Comparison of ENCODE assay signal across 9 mouse cellular contexts in genomic region chr15:77982195-77982939, GRCm38 (mm10). TPM values are rescaled to one million over a fixed set of nuclear protein-coding genes. Genes with fewer than 3 reads are reported as not detected.
DNase-seq lines count a peak whose midpoint lies in the region; ATAC-seq lines count a peak whose summit lies in the region.
"Had no signal": no experiment of that assay in that cellular context is flagged by ENCODE, and none has a peak within 500 bp of the region (broad histone marks: within the 10 kb centered on the region; RNA-seq: fewer than 3 reads in every experiment).

No protein-coding gene starts in this region.

- no peak for ATAC-seq in hindbrain, embryonic 11.5 days (ENCODE audit: low FRiP score)
- peak; percentile 76 for ATAC-seq in neural tube, embryonic 14.5 days (ENCODE audit: low read depth)

- peak; percentile 56 for DNase-seq in ovary, postnatal 14 days (ENCODE audit: low spot score)
- DNase-seq in ovary, adult 18-20 months (ENCODE audit: low spot score): no peak
- peak; percentile 85 for DNase-seq in adrenal gland, postnatal 10 days
- DNase-seq in embryo, embryonic 10.5 days (ENCODE audit: low spot score): peak; percentile 84
- DNase-seq in hindbrain, embryonic 11.5 days (ENCODE audit: low spot score): peak; percentile 89
- peak; percentile 86 for DNase-seq in left cerebral cortex, postnatal 4 days
- DNase-seq in thymus, postnatal 36 days: peak; percentile 23 to 33

- no peaks in the 10 kb centered on the region for H3K36me3 ChIP-seq in hindbrain, embryonic 11.5 days (ENCODE audit: control insufficient read depth, insufficient read depth, low read length)
- H3K36me3 ChIP-seq in neural tube, embryonic 14.5 days (ENCODE audit: control insufficient read depth, insufficient read depth, low read length): no peaks in the 10 kb centered on the region
- H3K36me3 ChIP-seq: heart, embryonic 13.5 days had no signal

- no peaks in the 10 kb centered on the region for H3K27me3 ChIP-seq in hindbrain, embryonic 11.5 days (ENCODE audit: control insufficient read depth, insufficient read depth, low read length)
- H3K27me3 ChIP-seq in neural tube, embryonic 14.5 days (ENCODE audit: control insufficient read depth, insufficient read depth, low read length): no peaks in the 10 kb centered on the region

- intact Hi-C loops in left cerebral cortex, postnatal 4 days (cut with DNase I): loop anchor here (5.0 kb wide), 1 partner anchor 190 kb away; the partner anchor contains the start of gene Ift27

- H3K9me3 ChIP-seq in hindbrain, embryonic 11.5 days (ENCODE audit: control insufficient read depth, low read length): no peaks in the 10 kb centered on the region
- H3K9me3 ChIP-seq in neural tube, embryonic 14.5 days (ENCODE audit: control insufficient read depth, low read length): no peaks in the 10 kb centered on the region
- H3K9me3 ChIP-seq: heart, embryonic 13.5 days had no signal

- WGBS in hindbrain, embryonic 11.5 days: 28% methylated on average over 18 of the region's 18 CpGs
- 21% methylated on average over 18 of the region's 18 CpGs for WGBS in neural tube, embryonic 14.5 days

- no peak overlapping the region for H3K4me2 ChIP-seq in hindbrain, embryonic 11.5 days (replicated peaks; ENCODE audit: low read depth, low read length)
- no peak overlapping the region for H3K4me2 ChIP-seq in neural tube, embryonic 14.5 days (ENCODE audit: low read depth, low read length)
- H3K4me2 ChIP-seq: heart, embryonic 13.5 days had no signal

- H3K27ac ChIP-seq in hindbrain, embryonic 11.5 days (ENCODE audit: low read depth, low read length): no peak overlapping the region
- H3K27ac ChIP-seq in neural tube, embryonic 14.5 days (ENCODE audit: low read depth, low read length): no peak overlapping the region
- H3K27ac ChIP-seq: heart, embryonic 13.5 days had no signal

- no peaks in the 10 kb centered on the region for H3K4me1 ChIP-seq in hindbrain, embryonic 11.5 days (replicated peaks; ENCODE audit: control insufficient read depth, insufficient read depth, low read length)
- H3K4me1 ChIP-seq in neural tube, embryonic 14.5 days (ENCODE audit: control insufficient read depth, insufficient read depth, low read length): peaks cover 3% of the 10 kb centered on the region; the same call in 1 of the 2 replicates
- H3K4me1 ChIP-seq: heart, embryonic 13.5 days had no signal

- no peak overlapping the region for H3K4me3 ChIP-seq in hindbrain, embryonic 11.5 days (ENCODE audit: low read depth, low read length)
- H3K4me3 ChIP-seq in neural tube, embryonic 14.5 days (ENCODE audit: low read depth, low read length): no peak overlapping the region
- H3K4me3 ChIP-seq: heart, embryonic 13.5 days had no signal

- H3K9ac ChIP-seq in hindbrain, embryonic 11.5 days (ENCODE audit: low read depth, low read length): no peak overlapping the region
- H3K9ac ChIP-seq in neural tube, embryonic 14.5 days (replicated peaks; ENCODE audit: low read depth, low read length): no peak overlapping the region
- H3K9ac ChIP-seq: heart, embryonic 13.5 days had no signal

RNA-seq across cellular contexts. Expression of gene Eif3d, which starts 11.8 kb away (rescaled TPM):
- 100 to 1,000 TPM; 147 to 154 TPM for total RNA-seq in adrenal gland, postnatal 10 days (2021)
- 246 and 250 TPM in 2 replicates for polyA plus RNA-seq in hindbrain, embryonic 11.5 days (2014; fragmentation: Nextera tagmentation; extraction: Ambion mirVana)
- total RNA-seq in left cerebral cortex, postnatal 4 days (2021): 100 to 1,000 TPM; 130 to 141 TPM
- polyA plus RNA-seq in neural tube, embryonic 14.5 days (2014; fragmentation: Nextera tagmentation; extraction: Ambion mirVana): 177 TPM in 2 replicates

RNA-seq across cellular contexts. Expression of gene Foxred2, which starts 25.8 kb away (rescaled TPM):
- total RNA-seq in adrenal gland, postnatal 10 days (2021): 1 to 10 TPM; 2.7 TPM
- 4.4 and 4.6 TPM in 2 replicates for polyA plus RNA-seq in hindbrain, embryonic 11.5 days (2014; fragmentation: Nextera tagmentation; extraction: Ambion mirVana)
- total RNA-seq in left cerebral cortex, postnatal 4 days (2021): 10 to 100 TPM; 19.1 to 20.3 TPM
- polyA plus RNA-seq in neural tube, embryonic 14.5 days (2014; fragmentation: Nextera tagmentation; extraction: Ambion mirVana): 9.0 and 11.2 TPM in 2 replicates

RNA-seq across cellular contexts. Expression of gene Txn2, which starts 53.6 kb away (rescaled TPM):
- 100 to 1,000 TPM; 321 to 368 TPM for total RNA-seq in adrenal gland, postnatal 10 days (2021)
- polyA plus RNA-seq in hindbrain, embryonic 11.5 days (2014; fragmentation: Nextera tagmentation; extraction: Ambion mirVana): 251 and 253 TPM in 2 replicates
- total RNA-seq in left cerebral cortex, postnatal 4 days (2021): 10 to 100 TPM; 91.0 to 92.4 TPM
- 208 and 212 TPM in 2 replicates for polyA plus RNA-seq in neural tube, embryonic 14.5 days (2014; fragmentation: Nextera tagmentation; extraction: Ambion mirVana)

Comparison
In these comparisons a context has a peak if more than half of its experiments do, and no peak if none do; other contexts are left out.
1. RNA of gene Foxred2, which starts 25.8 kb away (total RNA-seq): 19.1 to 20.3 TPM in left cerebral cortex, postnatal 4 days; 2.7 TPM in adrenal gland, postnatal 10 days; every median in the first group is over 4 times any median in the second.